Mouse (Mus musculus) megakaryocyte, adult 5-6 weeks (primary cell): ENCODE measurements around the gene Camk1d. TPM values are rescaled to one million over a fixed set of nuclear protein-coding genes. Genes with fewer than 3 reads are reported as not detected.

ENCODE experiments used
- ATAC-seq: 2 replicates; pipeline ENCODE4 v1.8.0; 2016; ENCODE audit warnings: mild to moderate bottlenecking, inconsistent platforms; ENCODE audit not compliant: poor library complexity, severe bottlenecking
- total RNA-seq, 2 experiments: library from RNA; stranded (forward) in 1 of 2; stranded (reverse) in 1 of 2; fragments of 153-499, 151-499 nt in 1 of 2; fragments of 221-1000, 200-1000 nt in 1 of 2; gene quantifications; 2 replicates each; pipeline versions ENCODE4 v1.2.3 to v1.2.4; 2015 to 2017

Gene Camk1d
- total RNA-seq, 2 experiments from 2014 or later, result 31.3 to 56.3 TPM

DNA sequence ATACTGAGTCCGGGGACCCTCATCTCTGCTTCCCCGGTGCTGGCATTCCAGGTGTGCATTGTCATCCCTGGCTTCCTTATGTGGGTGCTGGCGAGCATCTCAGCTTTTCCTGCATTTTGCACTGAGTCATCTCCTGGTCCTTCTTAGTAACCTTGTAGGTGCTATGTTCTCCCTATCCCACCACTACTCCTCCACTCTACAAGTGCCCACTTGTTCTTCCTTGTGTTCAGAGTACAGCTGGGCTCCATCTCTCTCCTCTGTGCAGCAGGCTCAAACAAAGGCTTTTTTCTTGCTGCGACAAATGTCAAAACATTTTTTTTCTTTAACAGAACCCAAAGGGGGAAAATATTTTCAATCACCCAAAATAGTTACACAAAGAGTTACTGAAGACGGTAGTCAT is 356.3 kb downstream of the Camk1d start:
- ATAC-seq, result no peak

GRCm38 (mm10) chr2:5357056-5357455 is 357.3 kb downstream of the Camk1d start:
- ATAC-seq, result no peak

DNA sequence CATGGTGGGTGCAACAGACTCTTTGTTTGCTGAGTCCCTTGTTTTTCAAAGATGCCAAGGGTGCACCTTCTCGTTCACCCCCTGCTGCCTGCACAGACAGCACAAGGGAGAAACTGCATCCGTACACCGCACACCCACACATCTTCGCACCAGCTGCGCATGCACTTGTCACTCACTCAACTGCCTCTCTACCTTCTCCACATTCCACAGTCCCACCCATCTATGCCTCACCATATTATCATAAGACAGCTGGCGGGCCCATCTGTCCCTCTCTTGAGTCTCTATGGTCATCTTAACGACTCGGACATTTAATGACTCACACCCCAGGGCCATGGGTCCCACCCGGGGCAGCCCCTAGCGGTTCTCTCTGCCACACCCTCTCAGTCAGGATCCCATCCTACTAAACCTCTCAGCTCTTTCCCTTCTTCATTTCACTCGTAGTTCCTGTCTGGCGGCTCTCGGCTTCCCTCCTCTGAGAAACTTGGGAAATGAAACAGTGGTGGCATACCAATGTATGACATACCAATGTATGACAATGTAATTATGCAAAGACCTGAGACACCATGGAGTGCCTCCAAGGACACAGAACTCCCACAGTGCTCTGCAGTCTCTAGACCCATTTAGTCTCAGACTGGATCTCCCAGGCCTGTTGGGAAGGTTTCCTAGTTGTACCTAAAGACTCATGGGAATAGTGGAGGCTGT is 361.3 kb downstream of the Camk1d start:
- peak; percentile 27; the same call in 1 of the 2 replicates for ATAC-seq

DNA sequence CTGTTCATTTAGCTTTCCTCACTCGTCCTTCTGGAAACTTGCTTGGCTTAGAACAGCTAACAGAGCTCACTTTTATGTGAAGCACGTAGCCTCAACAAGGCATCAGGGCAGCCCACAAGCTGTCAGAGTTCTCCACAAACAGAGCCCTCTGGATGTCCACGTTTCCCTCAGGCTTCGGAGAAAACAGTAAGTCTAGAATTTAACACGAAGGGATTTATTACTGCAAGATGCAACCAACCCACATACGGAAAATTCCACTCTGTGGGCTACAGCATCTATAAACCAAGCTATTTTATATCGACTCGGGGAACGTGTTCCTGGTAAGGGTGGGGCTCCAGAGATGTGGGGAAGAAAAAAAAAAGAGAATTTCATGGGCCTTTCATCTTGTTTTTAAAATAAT is 369.0 kb downstream of the Camk1d start:
- ATAC-seq, result no peak

- no peak for ATAC-seq
Measured at GRCm38 (mm10) chr2:5327533-5328250, 386.6 kb downstream of the Camk1d start.

- ATAC-seq, result no peak
Measured at GRCm38 (mm10) chr2:5324806-5325205, 389.5 kb downstream of the Camk1d start.

DNA sequence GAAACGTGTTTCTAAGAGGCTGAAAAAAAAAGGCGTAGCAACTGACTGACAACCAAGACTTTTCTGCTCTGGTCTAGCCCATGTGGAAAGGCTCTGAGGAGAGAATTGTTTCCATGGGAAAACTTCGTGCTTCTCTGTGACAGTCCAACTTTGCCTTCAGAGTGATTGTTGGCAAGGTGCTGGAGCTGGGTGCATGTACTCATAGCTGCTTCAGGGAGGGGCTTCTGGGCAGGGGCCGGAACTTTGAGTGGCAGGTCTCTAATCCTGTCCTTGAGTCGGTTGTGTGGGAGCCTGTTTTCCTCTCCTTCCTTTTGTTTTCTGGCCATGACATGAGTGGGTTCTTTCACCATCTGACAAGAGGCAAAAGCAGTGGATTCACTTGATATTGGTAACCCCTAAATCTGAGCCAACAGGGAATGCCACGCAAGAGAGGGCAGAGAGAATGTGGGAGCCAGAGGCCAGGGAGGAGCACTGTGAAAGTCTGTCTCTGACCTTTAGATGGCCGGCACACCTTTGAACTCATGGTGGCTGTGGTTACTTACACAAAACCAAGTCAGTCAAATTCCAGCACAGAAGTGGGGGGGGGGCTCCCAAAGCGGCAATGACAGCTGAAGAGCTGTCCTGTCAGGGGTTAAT is 392.5 kb downstream of the Camk1d start:
- ATAC-seq, result no peak

- ATAC-seq, result no peak
Measured at GRCm38 (mm10) chr2:5319138-5319537, 395.2 kb downstream of the Camk1d start.

GRCm38 (mm10) chr2:5316763-5317162 is 397.6 kb downstream of the Camk1d start:
- ATAC-seq, result no peak

DNA sequence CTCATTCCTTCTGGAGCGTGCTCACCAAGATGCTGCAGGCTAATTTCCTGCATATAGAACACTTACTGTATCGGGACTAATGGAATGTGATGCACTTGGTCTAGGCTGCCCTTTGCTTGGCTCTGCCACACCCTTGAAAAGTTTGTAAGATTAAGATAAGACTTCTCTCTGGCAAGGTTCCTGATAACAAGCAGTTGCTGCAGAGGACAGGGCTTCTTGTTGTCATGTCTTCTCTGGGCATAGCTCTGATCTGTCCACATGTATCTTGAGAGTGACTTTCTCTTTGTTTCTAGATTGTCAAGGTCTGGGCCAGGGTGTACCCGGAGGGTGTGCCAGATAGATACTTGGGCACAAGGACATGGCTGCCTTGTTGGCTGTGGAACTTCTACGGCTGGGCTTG is 398.1 kb downstream of the Camk1d start:
- no peak for ATAC-seq

DNA sequence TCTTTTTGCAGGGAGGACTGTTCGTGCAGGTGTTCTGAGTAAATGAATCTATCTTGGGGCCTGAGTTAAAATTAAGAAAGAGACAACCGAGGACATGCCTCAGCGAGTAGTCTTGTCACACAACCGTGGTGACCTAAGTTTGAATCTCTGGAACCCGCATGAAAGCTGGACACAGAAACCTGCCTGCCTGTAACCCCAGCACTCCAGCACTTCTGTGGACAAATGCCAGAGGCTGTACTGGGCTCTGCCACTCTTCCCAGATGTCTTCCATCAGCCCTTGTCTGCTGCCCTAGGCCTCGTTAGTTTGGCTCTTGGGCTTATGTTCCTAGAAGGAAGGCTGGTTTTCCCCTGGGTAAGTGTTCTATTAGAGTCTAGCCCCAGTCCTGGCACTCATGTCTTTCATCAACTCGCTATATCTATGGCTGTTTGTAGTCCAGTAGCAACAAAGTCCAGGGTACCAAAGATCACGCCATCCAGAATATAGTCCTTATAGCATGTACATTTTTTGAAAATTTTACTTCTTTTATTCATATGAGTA is 399.0 kb downstream of the Camk1d start:
- no peak for ATAC-seq

- no peak for ATAC-seq
Measured at GRCm38 (mm10) chr2:5314530-5315166, 399.7 kb downstream of the Camk1d start.

DNA sequence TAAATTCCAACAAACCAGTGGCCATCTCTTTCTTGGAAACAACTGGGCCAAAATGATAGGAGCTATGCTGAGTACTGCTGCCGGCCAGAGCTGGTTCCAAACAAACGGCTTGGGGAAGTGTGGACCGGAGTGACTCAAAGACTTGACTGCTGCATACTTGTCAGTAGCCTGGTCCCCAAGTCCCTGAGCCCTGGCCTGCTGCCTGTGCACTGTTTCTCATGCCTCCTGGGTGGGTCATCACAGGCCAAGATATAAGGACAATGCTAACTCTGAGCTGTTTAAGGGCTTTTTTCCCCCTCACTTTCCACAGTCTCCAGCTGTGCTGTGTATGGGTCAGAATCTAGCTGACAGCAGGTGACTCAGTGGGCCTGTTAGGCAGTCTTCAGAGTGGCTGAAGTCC is 409.2 kb downstream of the Camk1d start:
- no peak for ATAC-seq

- no peak for ATAC-seq
Measured at GRCm38 (mm10) chr2:5304451-5304850, 409.9 kb downstream of the Camk1d start.

DNA sequence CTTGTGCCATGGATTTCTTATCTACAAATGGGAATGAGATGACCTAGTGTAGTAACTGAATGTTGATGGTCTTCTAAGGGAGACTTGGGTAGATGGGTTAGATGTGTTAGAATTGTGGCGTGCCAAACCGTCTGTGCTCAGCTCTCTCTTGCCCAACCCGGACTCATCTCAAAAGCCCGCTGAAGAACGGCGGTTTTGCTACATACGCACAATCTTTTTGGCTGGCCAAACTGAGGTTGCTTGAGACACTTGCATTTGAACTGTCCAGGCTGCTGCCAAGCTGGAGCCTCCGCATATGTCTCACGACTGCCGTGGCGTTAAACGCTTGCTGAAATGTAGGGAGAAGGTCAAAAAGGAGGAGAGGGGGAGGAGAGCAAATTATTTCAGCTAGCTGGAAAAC is 413.0 kb downstream of the Camk1d start:
- ATAC-seq, result no peak

GRCm38 (mm10) chr2:5298071-5298470 is 416.2 kb downstream of the Camk1d start:
- ATAC-seq, result no peak

- no peak for ATAC-seq
Measured at GRCm38 (mm10) chr2:5296749-5297545, 417.4 kb downstream of the Camk1d start.

GRCm38 (mm10) chr2:5295098-5295497 is 419.2 kb downstream of the Camk1d start:
- ATAC-seq, result peak; percentile 33

DNA sequence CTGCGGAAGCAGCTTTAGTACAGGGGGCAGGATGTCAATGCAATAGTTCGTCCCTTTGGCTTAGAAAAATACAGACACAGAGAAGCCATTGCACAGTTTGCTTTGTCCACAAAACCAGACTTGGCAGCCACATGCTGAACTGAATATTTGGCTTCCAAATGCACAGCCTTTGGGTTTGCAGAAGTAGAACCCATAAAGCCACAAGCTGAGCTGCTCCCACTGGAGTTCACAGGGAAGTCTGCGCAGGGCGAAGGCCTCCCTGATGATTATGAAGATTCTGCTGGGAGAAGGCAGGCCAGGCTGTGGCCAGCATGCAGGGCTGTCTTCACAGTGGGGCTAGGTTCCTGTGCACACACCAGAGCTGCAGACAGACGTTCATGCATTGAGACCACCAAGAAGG is 419.9 kb downstream of the Camk1d start:
- no peak for ATAC-seq

DNA sequence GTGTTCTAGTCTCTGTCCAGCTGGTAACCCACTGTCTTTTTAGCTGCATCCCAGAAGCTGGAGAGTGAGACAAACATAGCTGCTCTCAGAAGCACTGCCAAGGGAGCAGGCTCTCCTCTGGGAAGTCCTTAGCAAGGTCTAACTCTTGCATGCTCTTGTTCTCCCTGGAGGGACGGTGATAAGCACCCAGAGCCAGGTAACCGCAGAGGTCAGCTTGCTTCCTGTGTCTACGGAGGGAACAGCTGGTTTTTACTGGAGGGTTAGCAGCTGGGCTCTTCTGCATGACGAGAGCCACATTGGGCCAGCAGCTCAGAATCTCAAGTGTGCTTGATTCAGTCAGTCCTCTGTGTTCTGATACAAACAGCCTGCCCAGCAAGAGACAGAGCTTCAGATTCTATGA is 425.7 kb downstream of the Camk1d start:
- ATAC-seq, result no peak

- no peak for ATAC-seq
Measured at GRCm38 (mm10) chr2:5287044-5287380, 427.3 kb downstream of the Camk1d start.
